Mouse (Mus musculus) ovary, postnatal 14 days (tissue): ENCODE measurements around the gene Ercc6l2.

ENCODE experiments used
- DNase-seq: peaks from one replicate; pipeline ENCODE4 v3.0.0; 2022; ENCODE audit warnings: low spot score

Gene Ercc6l2

DNA sequence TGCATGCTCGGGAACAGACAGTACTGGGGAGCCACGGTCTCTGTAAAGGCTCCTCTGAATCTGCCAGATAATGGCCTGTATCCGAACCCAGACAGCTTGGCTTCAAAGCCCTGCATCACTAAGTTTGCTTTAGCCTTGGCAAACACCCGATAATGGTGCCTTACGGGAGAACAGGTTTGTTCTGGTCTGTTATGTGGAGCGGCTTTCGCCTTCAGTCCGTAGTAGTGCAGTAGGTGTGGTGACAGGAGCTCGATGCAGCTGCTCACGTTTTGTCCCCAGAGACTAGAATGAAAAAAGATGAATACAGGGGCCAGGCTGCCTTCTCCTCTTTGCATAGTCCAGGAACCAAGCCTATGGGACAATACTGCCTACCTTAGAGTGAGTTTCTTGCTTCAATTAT, 115.5 kb downstream of the Ercc6l2 start:
- DNase-seq, result no peak

- no peak for DNase-seq
Observed at GRCm38 (mm10) chr13:63936369-63936768, 121.3 kb downstream of the Ercc6l2 start.

DNA sequence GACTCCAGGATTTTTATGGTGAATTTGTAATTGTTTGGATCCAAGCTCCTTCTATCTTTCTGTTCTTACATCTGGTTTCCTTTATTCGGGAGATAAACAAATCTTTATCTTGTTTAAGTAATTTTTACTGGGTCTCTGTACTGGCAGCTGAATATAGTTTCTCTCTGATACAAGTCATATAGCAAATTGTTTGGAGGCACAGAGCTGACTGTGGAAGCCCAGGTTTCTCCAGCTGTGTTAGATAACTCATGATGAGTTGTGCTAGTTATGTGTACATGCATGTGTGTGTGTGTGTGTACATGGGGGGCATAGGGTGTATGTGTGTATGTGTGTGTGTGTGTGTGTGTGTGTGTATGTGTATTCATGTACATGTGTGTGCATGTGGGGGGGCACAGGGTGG, 125.2 kb downstream of the Ercc6l2 start:
- DNase-seq, result no peak

DNA sequence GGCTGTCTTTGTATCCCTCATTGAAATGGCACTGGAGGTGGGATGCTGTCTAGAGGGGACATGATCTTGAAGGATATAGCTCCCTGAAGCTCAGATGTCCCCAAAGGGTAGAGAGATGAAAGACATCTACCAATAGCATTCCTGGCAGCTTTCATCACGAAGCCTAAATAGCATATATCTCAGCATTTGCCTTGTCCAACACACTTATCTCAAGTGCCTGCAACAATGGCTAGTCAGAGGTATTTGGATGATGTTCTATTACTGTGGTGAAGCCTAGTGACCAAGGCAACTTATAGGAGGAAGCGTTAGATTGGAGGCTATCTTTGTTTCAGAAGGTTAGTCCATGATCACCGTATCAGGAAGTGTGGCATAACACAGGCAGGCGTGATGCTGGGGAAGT, 126.1 kb downstream of the Ercc6l2 start:
- DNase-seq, result no peak

GRCm38 (mm10) chr13:63943605-63944004, 128.6 kb downstream of the Ercc6l2 start:
- no peak for DNase-seq

DNA sequence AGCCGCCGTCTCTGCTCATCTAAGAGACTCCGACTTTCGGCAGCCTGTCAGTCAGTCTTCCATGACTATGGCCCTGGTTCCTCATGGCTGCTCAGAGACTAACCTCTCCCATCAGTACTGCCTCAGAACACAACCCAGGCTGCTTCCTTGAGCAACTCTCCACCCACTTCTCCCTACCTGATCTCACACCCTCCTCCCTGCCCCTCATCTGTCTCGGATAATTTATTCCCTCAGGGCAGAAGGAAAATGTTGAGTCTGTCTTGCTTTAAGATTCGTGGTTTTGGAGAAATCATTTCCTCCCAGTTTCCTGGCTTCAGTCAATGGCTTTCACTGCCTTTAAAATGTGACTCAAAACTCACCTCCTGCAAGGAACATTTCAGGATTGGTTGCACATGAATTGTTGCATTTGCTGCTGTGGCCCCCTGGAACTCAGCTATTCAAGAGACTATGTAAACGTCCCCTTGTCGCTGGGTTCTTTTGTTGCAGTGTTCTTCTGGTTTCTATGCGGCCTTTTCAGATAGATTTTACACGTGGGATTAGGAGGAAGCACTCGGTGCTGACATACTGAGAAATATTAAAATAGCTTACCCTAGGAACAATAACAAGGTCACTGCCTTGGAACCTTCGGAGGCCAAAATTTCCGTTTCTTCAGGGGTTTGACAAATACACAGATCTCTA, 129.4 kb downstream of the Ercc6l2 start:
- no peak for DNase-seq
